Mouse (Mus musculus) liver, postnatal 0 days (tissue): ENCODE results near the gene Cacng4.

ENCODE experiments used
- CTCF ChIP-seq: sonication (generic); IDR thresholded peaks from 2 replicates; pipeline ENCODE4 v1.5.1; 2016; ENCODE audit warnings: antibody characterized with exemption, low read depth
- EP300 ChIP-seq: IDR thresholded peaks from 2 replicates; pipeline ENCODE4 v1.6.1; 2016; ENCODE audit warnings: antibody characterized with exemption, low read depth, mild to moderate bottlenecking

- TF ChIP-seq CTCF: no peak
- no peak for TF ChIP-seq EP300
These were observed 102.8 kb downstream of the Cacng4 start for GRCm38 (mm10) chr11:107691569-107691968.
